Mouse (Mus musculus): ENCODE measurements around the gene Ctdspl2. TPM values are rescaled to one million over a fixed set of nuclear protein-coding genes. Genes with fewer than 3 reads are reported as not detected.

The Ctdspl2 gene
- polyA plus RNA-seq, 1 experiment = 12.7 TPM

- DNase-seq (ENCODE audit: low spot score) = no peak
Measured at GRCm38 (mm10) chr2:122059365-122060115, 103.7 kb downstream of the Ctdspl2 start.

Other genes with a start within 250 kb of the Ctdspl2 start
- gene Frmd5, start 148.9 kb upstream of the Ctdspl2 start, polyA plus RNA-seq (2012; rRNA removed) = 4.8 and 5.3 TPM in 2 replicates
- 10.0 and 17.7 TPM in 2 replicates for gene Casc4, start 89.0 kb upstream of the Ctdspl2 start, polyA plus RNA-seq (2012; rRNA removed)
- gene Mageb3, start 91 bp downstream of the Ctdspl2 start, polyA plus RNA-seq (2012; rRNA removed) = not detected in 2 replicates
- gene Eif3j1, start 72.5 kb downstream of the Ctdspl2 start, polyA plus RNA-seq (2012; rRNA removed) = 14.8 and 15.3 TPM in 2 replicates
- 8.9 and 10.1 TPM in 2 replicates for gene Spg11, start 162.4 kb downstream of the Ctdspl2 start, polyA plus RNA-seq (2012; rRNA removed)
- 721 and 902 TPM in 2 replicates for gene B2m, start 191.7 kb downstream of the Ctdspl2 start, polyA plus RNA-seq (2012; rRNA removed)
- 0.04 and 0.06 TPM in 2 replicates for gene Trim69, start 204.7 kb downstream of the Ctdspl2 start, polyA plus RNA-seq (2012; rRNA removed)
- not detected in 2 replicates for gene Patl2, start 230.2 kb downstream of the Ctdspl2 start, polyA plus RNA-seq (2012; rRNA removed)
- gene Terb2, start 230.3 kb downstream of the Ctdspl2 start, polyA plus RNA-seq (2012; rRNA removed) = not detected in 2 replicates